Mouse (Mus musculus): ENCODE measurements around the gene Tmem139. TPM values are rescaled to one million over a fixed set of nuclear protein-coding genes. Genes with fewer than 3 reads are reported as not detected.

The Tmem139 gene
- polyA plus RNA-seq, 1 experiment = not detected

DNA sequence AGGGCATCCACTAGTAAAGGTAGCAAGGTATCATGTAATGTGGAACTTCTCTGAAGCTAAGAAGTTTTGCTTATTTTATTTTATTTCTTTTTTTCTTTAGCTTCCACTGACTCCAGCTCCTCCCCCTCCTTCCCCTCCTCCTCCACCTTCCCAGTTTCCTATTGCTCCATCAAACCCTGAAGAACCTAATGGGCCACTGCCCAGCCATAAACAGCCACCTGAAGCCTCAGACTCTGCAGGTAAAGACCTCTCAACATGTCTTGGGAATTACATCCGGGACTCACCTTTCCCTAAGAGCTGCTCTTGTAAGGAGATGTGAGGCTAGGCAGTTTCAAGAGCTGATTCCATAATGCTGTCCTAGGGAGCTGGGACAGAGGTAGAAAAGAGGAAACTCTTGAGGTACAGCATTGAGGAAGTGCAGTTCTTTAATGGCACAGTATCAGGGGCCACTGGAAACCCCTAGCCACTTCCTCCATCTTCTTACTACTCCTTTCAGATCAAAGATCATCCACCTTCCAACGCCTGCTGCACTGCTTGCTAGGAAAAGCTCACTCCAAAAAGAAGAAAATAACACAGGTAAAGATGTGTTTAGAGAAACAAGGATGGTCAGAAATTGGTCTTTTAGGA lies 48.8 kb downstream of the Tmem139 start:
- Histone ChIP-seq H3K4me3 (ENCODE audit: insufficient read depth, low read length) (no peak overlapping the region), H3K27ac (ENCODE audit: insufficient read depth, low read length) (no peak overlapping the region), H3K4me1 (ENCODE audit: control insufficient read depth, insufficient read depth, low read length) (no peaks in the 10 kb centered on the region)
- TF ChIP-seq CTCF (IDR thresholded peaks at IDR 0.05; ENCODE audit: extremely low read depth, insufficient read depth, low read length) (no peak), POLR2A (IDR thresholded peaks at IDR 0.05; ENCODE audit: extremely low read depth, insufficient read depth, low read length) (no peak)

Other genes with a start within 250 kb of the Tmem139 start
- gene Sva, start 223.6 kb upstream of the Tmem139 start, polyA plus RNA-seq (2012; rRNA removed) = not detected in 2 replicates
- not detected in 2 replicates for gene Tas2r139, start 121.0 kb upstream of the Tmem139 start, polyA plus RNA-seq (2012; rRNA removed)
- not detected in 2 replicates for gene Tas2r144, start 46.6 kb upstream of the Tmem139 start, polyA plus RNA-seq (2012; rRNA removed)
- 26.1 and 27.9 TPM in 2 replicates for gene Gstk1, start 16.0 kb upstream of the Tmem139 start, polyA plus RNA-seq (2012; rRNA removed)
- 19.7 and 23.4 TPM in 2 replicates for gene Casp2, start 3.0 kb downstream of the Tmem139 start, polyA plus RNA-seq (2012; rRNA removed)
- 6.3 and 6.8 TPM in 2 replicates for gene Clcn1, start 24.7 kb downstream of the Tmem139 start, polyA plus RNA-seq (2012; rRNA removed)
- 88.0 and 88.1 TPM in 2 replicates for gene Fam131b, start 62.7 kb downstream of the Tmem139 start, polyA plus RNA-seq (2012; rRNA removed)
- gene Zyx, start 87.7 kb downstream of the Tmem139 start, polyA plus RNA-seq (2012; rRNA removed) = 51.8 and 56.3 TPM in 2 replicates
- gene Epha1, start 111.3 kb downstream of the Tmem139 start, polyA plus RNA-seq (2012; rRNA removed) = 0.23 and 0.25 TPM in 2 replicates
- gene Tas2r143, start 138.3 kb downstream of the Tmem139 start, polyA plus RNA-seq (2012; rRNA removed) = 0.11 and 0.13 TPM in 2 replicates
- 0.19 TPM in 2 replicates for gene Tas2r135, start 143.5 kb downstream of the Tmem139 start, polyA plus RNA-seq (2012; rRNA removed)
- gene Tas2r126, start 172.6 kb downstream of the Tmem139 start, polyA plus RNA-seq (2012; rRNA removed) = 0.10 TPM in 1 of 2 replicates, not detected in the other
- not detected in 2 replicates for gene Olfr458, start 203.2 kb downstream of the Tmem139 start, polyA plus RNA-seq (2012; rRNA removed)
- gene Olfr457, start 214.4 kb downstream of the Tmem139 start, polyA plus RNA-seq (2012; rRNA removed) = not detected in 2 replicates
- not detected in 2 replicates for gene Olfr456, start 225.2 kb downstream of the Tmem139 start, polyA plus RNA-seq (2012; rRNA removed)